Mouse (Mus musculus) spleen, postnatal 14 days (tissue): ENCODE data around the gene Lrrfip1.

Source experiments
- DNase-seq, 2 experiments: peaks; one replicate each; pipeline ENCODE4 v3.0.0; 2021 to 2022; ENCODE audit warnings: low spot score in 2 of 2

Gene Lrrfip1

DNA sequence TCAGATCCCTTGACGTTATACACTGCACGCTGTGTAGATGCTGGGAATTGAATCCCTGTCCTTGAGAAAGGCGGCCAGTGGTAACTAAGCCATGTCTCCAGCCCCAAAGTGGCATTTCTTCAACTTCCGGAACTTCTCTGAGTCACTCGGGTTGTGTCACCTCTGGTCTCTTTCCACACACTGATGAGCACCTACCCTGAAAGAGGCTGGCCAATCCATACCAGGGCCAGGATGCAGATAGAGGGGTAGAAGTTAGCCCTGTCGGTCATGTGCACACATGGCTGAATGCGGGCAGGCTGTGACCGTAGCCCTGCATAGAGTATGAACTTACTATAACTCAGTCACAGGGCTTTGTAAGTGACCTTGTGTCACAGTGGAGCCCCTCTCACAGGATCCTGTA, 57.9 kb downstream of the Lrrfip1 start:
- DNase-seq = peak in 1 of 2 experiments; percentile 26

DNA sequence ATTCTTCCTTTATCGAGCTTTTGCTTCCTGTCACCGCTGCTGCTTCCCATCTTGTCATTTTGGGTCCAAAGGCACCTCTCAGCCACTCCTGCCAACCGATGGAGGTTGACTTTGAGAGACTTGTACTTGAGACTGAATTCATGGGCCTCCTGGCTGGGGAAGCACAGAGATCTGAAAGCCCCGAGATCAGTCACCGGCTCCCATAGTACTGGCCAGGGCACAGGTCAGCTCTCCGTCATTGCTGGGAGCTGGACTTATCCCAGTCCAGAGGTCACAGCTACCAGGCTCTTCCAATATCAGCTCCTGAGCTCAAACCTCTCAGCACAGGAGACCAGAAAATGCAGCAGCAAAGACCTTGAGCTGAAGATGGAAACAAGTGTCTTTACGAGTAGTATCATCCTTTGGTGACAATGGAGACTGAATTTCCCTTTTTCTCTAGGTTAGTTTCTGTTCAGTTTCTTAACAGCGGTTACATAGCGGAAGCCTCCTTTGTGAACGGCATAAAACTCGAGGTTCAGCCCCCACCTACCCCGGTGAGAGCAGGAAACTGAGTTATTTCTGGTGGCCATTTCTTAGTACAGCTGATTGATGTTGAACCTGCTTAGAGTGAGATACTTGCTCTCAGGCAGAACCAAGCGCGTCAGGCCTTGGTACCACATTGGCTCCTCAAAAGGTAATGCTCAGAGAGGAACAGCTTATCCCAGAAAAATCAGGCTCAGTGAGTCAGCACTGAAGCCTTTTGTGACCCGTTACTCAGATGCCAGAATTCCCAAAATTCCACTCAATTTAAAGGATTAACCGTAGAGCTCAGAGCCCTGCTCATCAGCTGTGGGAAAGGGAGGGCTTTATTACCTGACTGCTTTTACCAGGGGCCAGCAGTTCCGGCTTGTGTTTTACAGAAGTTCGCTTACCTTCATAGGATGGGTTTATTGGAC, 59.0 kb downstream of the Lrrfip1 start:
- peak in 1 of 2 experiments; percentile 37 for DNase-seq

DNA sequence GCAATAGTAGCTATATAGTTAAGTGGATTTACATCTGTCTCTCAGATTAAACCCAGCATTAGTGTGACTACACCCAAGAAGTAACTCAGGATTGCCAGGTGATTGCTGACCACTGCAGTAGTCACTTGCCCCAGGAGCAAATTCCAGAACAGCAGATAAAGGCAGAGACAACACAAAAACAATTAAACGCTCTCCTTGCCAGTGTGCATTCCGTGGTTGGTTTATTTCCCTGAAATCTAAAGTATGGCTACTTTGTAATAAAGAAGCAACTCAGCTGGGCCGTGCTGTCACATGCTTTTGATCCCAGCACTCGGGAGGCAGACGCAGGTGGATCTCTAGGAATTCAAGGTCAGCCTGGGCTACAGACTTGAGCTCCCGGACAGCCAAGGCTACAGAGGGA, 59.7 kb downstream of the Lrrfip1 start:
- DNase-seq = no peak

DNA sequence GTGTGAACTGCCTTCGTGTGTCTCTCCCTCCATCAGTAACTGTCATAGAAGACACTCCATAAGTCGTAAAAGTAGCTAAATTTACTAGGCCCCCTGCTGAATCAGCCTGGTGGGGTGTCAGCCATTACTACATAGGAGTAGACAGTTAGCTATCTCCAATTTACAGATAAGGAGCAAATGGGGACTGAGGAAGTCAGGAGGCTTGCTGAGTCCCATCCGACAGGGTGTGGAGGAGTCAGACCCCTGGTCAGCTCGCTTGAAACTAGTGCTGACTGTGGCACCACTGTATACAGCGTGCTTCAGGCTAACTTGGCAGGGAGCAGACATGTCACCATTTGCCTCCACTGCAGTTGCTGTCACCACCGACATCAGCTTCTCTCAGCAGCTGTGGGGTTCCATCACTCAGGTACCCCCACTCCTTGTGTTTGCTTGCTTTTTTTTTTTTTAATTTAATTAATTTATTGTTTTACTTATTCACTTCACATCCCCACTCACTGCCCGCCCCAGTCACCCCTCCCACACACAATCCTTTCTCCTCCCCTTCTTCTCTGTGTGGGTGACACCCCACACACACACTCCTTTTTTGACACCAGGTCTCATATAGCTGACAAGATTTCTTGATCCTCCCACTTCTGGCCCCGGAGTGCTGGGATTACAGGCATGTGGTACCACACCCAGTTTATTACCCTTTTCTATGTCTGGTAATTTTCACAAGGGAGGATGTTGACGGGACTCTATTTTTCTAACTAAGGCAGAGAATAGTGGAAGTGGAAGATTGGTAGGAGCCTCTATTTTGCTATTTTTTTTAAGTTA, 61.5 kb downstream of the Lrrfip1 start:
- no peak for DNase-seq

DNA sequence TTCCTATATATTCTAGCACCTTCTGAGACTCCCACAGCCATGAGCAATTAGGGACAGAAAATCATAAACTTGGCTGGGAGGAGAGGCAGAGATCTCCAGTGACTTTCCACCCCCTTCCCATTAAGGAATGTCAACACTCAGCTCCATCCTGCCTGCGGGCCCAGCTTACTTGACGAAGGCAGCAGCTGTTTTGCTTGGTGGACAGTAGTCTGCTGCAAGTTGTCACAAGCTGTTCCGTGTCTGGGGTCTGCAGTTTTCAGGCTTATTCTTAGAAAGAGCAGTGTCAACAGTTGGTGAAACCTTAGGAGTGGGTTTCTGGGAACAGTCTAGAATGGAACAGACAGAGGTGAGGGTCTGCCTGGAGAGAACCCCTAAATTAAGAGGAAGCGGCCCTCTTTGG, 62.6 kb downstream of the Lrrfip1 start:
- DNase-seq = no peak

DNA sequence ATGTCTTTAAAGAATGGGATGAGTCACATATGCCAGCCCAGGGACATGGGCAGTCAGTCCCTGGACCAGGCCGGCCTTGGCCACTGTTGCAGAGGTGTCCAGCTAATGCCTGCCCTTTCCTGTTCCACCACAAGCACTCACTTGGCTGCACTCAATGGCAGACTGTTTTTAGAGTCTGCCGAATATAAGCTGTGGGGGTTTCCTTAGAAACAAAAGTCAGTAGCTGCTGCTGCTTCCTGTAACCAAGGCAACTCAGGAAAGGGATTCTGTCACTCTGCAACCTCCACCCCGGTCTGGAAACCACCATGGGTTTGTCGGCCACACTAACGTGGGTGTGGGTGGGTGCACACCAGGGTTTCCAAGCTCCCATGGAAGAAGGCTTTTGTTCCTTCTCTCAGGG, 63.8 kb downstream of the Lrrfip1 start:
- no peak for DNase-seq

DNA sequence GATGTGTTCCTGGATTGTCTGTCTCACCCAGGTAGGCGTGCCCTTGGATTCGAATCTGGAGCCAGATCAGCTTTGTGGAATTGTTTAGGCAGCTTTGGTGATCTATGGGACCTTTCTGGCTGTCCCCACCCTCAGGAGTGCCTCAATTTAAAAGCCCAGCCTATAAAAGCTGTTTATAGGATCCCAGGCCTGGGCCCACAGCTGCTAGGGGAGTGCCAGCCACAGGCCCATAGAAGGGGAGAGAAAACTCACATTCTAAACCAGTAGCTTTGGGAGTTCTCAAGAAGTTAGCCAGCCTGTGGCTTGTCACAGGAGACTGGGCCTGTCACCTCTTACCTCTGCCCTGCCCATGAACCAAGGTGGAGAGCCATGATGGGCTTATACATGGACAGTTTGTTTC, 65.5 kb downstream of the Lrrfip1 start:
- DNase-seq = no peak

DNA sequence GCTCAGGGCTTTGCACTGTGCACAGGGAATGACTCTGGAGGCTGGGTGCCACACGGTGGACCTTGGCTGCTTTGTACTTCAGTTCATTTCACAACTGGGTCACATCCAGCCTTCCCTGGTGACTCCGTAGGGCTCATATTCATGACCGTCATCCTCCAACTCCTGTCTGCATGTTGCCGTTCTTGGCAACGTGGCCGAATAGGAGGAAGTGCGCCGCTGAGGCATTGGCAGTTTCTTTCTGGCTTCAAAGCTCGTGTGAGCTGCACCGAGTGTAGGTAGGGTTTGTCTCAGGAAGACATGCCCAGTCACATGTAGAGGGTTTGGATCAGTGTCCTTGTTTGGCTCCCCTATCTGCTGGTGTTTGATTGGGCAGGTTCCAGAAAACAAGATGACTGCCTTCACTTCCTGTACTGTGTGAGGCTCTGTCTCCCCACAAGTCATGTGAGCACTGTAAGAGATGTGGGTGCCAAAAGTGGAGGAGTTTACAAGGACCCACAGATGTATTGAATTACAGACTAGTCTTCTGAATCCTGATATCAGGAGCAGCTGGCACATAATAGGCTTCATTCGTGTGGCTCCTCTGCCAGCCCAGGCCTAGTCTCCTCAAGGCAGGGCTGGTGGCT, 66.5 kb downstream of the Lrrfip1 start:
- no peak for DNase-seq

DNA sequence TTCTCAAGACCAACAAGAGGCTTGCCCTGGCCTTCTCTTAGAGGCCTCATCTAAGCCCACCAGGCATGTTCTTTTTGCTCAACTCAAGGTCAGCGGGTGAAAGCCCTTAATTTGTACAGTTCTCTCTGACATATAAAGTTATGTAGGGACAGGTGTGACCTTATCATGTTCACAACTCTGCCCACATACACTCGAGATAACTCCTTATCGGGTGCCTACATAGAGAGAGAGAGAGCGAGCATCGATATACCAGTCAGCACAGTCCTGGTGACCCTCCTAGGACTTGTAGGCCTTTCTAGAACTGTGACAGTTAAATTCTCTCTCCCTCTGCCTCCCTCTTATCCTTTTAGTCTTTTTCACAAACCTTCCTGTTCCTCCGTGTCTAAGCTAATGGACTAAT, 67.5 kb downstream of the Lrrfip1 start:
- no peak for DNase-seq

DNA sequence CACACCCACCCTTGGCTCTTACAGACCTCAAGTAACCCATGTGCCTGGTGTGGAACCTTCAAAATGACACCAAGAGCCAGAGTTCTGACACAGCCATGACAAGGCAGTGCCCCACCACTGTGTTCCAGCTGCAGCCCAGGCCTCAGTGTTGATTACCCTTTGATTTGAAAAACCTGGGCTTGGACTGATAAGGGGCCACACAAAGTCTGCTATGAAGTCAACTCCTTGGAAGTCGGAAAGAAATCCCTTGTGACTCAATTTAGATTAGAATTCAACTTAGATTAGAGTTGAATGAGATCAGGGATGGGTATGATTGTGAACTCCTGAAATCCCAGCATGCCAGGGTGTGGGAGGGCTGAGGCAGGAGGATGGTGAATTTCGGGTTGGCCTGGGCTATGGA, 68.1 kb downstream of the Lrrfip1 start:
- no peak for DNase-seq

DNA sequence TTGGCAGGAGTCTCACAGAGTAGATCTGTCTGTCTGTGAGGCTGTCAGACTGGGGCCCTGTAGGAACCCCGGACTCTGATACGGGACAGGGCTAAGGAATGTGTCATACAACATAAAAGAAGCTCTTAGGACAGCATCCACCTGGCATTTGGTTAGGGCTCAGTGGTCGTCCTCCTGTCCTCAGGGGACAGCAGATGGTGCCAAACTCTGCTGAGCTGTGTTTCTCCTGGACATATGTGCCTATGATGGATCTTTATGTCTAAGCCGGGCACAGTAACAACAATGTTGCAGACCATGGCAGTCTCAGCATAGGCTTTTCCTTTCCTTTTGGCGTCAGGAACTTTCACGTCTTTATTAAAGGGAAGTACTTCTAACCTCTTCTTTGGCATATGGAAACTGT, 69.2 kb downstream of the Lrrfip1 start:
- no peak for DNase-seq

DNA sequence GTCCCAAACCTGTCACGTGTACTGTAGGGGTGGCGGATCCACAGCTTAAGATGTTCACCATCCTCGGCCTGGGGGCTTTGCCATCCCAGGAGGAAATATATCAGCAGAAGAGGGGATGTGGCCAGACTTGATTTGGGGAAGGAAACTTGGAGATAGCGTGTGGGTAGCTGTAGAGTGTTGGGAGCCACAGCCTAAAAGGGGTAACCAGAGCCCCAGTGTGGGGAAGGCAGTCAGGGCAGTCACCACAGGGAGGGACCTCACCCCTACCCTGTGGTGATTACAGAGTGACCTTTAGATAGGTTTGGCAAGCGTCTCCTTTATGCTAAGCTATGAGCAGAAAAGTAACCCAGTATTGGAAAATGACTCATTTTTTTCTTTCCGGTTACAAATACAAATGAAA, 71.0 kb downstream of the Lrrfip1 start:
- DNase-seq = no peak

DNA sequence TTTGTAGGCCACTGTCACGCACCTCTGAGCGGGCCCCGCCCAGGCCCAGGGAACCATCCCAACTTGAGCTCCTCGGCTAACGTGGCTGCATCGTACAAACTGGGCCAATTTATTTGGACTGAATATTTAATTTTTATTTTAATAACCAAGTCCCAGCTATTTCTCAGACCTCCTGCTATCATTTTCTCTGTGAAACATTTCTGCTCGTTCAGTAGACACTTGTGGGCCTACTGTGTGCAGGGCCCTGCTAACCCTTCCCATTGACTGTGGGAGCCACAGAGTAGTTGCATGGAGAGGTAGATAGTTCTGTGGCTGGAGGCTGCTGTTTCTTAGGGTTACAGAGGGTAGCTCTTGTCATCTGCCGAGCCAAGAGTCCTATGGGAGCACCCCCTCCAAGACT, 72.0 kb downstream of the Lrrfip1 start:
- DNase-seq = no peak

DNA sequence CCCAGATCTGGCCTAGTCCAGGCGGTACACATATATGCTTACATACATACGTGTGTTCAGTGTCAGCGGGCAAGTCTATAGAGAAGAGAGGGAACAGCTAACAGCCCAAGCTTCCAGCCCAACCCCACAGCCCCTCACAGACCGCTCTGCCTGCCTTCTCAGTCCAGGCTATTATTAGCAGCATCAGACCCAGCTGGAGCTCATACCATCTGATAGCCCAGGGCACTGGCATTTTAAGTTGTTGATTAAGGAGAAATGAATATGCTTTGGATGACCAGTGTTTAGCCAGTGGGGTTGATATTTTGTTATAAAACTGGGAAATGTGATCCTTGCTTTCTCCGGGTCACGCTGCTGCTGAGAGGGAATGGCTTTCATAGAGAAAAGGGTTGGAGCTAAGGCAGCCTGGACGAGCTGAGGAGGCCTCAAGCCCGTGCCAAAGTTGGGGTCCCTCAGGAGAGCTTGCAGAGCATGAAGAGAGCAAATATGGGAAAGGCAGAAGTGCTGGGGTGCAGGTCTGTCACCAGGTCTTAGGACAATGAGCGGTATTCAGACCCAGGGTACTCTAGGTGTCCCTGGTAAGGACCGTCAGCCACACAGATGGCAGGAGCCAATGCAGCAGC, 73.2 kb downstream of the Lrrfip1 start:
- no peak for DNase-seq

DNA sequence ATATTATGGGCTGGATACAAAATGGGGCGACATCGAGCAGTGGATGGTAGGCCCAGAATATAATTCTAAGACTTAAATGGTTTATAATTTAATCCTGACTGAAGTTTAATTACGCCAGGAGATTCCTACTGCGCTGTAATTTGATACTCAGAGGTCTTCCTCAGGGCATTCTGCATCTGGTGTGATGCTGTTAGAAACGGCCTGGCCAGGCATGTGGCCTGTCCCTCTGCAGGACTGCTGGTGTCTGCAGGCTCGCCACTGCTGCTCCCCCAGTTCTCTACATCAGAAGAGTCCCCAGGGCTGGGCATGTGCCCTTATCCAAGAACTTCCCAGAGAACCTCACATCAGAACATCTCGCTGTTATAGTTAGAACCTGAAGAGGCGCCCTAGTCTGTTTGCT, 78.4 kb downstream of the Lrrfip1 start:
- DNase-seq = no peak

DNA sequence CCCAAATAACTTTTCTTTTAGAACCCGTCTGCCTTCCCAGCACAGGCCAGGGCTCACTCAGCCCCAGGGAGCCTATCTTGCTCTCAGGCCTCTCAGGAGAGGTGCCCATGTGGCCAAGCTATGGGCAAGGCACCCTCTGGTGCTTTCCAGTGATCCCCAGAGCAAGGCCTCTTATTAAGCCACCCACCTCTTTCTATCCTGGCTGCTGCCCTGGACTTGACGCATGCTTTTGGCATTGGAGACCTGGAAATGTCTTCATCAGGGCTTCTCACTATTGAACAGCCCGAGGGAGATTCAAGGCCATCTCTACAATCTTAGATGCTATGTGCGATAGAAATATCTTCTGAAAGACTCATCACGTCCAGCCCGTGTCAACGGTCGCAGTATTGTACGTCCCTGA, 78.9 kb downstream of the Lrrfip1 start:
- no peak for DNase-seq

DNA sequence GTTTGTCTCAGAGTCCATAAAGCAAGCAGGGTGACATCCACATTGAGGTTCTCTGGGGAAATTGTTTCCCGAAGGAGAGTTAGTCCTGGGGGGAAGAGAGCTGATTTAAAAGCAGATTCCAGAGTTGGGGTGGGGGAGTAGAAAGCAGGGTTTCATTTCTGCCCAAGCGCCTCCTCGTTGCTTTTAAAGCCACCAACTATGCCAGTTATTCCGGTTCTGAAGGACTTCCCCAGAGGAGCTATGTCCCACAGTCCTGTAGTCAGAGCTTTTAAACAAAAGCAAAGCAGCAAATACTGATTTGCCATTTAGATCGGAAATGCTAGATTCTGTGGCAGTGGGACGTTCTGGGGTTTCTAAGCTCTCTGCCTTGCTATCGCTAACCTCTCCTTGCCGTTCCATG, 79.4 kb downstream of the Lrrfip1 start:
- DNase-seq = no peak

DNA sequence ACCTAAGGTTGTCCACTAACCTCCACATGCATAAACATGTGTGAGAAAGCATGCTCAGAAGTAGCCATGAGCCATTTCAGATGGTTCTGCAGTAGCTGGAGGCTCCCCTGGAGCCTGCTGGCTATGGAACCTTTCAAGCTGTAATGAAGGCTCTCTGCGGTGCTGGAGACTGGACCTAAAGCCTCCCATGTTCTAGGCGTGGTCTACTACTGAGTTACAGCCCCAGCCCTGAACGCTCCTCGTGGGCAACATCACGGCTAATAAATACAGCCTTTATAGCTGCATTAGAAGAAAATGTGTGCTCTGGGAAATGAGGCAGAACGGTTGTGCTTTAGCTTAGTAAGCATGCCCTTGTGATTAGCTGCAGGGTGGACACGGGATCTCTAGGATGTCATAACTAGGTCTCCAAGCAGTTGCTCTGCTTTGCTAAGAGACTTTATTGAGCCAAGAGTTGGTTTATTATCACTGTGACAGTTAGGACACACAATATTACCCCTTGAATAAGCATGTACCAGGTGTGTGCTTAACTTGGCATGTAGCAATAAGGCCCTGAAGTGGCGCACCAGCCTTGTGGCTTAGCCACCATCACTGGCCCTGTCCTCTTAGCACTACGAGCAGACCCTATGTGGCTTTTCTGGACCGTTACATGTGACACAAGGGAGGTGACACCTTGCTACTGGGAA, 81.3 kb downstream of the Lrrfip1 start:
- DNase-seq = no peak

DNA sequence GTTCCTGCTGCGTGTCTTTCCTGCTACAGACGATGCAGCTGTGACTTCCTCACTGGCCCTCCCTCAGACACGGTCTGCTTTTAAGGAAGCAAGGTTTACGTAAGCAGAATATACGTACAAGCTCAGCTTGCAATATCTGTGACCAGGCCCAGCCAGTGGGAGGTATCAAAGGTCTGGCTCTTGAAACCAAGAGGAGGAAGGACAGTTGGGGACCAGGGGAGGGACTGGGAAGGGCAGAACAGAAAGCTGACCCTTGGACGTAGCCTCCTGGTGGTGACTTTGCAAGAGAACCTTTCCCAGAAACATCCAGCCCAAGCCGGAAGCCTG, 81.8 kb downstream of the Lrrfip1 start:
- no peak for DNase-seq

DNA sequence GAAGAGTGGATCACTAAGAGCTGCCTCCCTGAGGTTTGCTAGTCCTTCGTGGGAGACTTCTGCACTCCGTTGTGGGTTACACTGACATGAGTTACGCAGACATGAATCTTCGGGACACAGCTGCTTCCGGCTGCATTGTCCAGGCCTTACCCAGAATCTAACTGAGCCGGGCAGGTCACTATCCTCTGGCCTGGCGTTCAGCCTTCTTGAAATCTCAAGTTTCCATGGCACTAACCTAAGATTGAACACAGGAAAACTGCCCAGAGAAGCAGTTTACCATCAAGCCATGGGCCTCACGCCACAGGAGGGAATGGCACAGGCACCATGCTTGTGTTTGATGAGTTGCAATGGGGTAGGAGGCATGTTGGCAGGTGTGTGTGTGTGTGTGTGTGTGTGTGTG, 85.8 kb downstream of the Lrrfip1 start:
- DNase-seq = no peak

DNA sequence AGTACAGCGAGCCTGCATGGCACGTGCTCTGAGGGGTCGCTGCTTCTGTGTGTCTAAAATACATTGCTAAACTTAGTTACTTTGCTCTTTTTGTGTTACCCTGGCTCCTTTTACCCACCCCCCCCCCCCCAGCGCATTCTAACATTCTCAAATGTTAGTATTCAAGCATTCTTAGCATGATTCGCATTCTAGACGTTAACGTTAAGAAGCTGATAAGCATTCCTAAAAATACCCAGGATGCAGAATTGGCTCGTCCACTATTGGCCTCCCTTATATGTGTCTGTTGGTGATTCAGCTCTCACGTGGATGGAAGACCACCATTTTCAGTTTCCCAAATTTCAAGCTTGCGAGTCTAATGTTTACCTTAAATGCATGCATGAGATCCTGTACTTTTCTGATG, 86.5 kb downstream of the Lrrfip1 start:
- DNase-seq = no peak

DNA sequence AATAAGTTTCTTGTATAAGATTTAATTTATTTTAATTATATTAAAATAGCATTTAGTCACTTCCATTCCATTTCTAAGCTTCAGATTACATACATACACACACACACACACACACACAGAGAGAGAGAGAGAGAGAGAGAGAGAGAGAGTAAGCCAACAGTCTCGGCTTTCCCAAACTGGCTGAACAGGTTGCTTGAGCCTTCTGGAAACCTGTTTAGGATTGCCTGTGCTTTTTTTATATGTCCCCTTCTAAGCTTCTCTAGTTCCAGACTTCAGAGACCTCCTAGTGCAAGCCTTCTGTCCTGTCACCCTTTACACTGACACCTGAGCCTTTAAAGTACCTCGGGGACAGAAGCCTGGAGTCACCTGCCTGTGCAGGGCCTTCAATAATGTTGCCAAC, 87.1 kb downstream of the Lrrfip1 start:
- no peak for DNase-seq
